Mouse (Mus musculus) liver, embryonic 14.5 days (tissue): ENCODE data around the gene Gm9780.
"Not testable (repeated sequence)": the region's sequence is repeated elsewhere in the genome, so short reads cannot be mapped to it uniquely, and the experiment has no call there.

Experiments
- CTCF ChIP-seq: IDR thresholded peaks from 2 replicates; pipeline ENCODE4 v1.5.1; 2016; ENCODE audit warnings: antibody characterized with exemption, low read depth, control low read depth
- EP300 ChIP-seq: IDR thresholded peaks from 2 replicates; pipeline ENCODE4 v1.6.1; 2016; ENCODE audit warnings: antibody characterized with exemption, low read depth

DNA sequence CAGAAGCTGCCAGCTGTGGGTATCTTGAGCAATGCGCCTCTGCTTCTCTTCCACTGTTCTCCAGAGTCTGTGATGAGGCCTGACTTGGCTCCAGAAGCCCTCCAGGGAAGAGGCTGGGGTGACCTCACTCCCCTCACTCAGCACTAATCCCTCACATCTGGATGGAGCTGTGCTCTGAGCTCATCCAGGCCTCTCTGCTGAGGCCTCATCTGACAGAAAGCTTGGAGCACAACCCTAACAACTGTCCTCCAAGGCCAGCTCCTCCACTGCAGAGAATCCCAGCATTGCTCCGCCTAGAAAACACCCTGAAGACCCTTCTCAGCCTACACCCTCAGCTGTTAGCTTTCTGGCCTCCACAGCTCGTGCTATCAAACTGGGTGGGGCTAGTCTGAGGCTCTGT is 8.1 kb downstream of the Gm9780 start:
- not testable (repeated sequence) for TF ChIP-seq CTCF, EP300
